Mouse (Mus musculus): Measurements from ENCODE around the gene Ern1. TPM values are rescaled to one million over a fixed set of nuclear protein-coding genes. Genes with fewer than 3 reads are reported as not detected.

Gene Ern1
- polyA plus RNA-seq (2014; fragmentation: Illumina TruSeq; extraction: RNeasy Lipid Tissue Mini Kit (QIAGEN cat#74804); ENCODE audit: low read depth, low replicate concordance), result 44.1 TPM

DNA sequence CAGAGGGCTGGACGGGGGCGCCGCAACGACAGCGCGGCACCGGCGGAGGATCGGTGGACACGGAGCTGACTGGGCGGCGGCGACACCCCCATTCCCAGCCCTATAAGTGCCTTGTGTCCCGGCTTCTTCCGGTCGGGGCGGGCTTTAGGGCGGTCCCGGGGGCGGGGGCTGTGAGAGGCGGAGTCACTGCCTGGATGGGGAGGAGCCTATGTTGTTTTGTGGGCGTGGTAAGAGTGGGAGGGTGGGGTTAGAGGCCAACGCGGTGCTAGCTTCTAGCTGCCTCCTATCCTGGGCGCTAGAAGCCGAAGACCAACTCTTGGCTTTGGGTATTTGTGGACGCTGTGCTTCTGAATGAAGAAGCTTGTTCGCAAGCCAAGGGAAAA, at the start of gene Ern1:
Gene Ern1, minus strand, starts transcription at position 120 of the 383 bp plus-strand sequence.

DNA sequence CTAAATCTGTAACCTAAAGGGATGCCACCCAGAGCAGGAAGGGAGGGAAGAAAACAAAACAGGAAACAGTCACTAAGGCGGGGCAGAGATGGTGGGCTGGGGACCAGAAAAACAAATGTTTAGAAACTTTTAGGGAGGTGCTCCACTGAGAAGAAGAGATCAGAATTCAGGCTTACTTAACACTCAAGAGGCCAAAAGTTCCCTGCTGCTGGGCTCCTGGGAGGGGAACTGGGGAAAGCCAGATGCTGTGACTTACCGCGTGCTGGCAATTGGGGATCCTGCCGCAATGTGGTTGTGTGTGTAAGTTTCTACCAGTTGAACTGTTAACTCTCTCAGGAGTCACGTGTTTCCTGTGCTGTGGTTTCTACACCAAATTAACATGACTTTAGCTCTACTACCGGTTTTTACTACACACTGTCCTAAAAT, 99.8 kb downstream of the Ern1 start, which contains the start of gene Icam2:
Gene Icam2, minus strand, starts transcription at position 285 of the 426 bp plus-strand sequence.

DNA sequence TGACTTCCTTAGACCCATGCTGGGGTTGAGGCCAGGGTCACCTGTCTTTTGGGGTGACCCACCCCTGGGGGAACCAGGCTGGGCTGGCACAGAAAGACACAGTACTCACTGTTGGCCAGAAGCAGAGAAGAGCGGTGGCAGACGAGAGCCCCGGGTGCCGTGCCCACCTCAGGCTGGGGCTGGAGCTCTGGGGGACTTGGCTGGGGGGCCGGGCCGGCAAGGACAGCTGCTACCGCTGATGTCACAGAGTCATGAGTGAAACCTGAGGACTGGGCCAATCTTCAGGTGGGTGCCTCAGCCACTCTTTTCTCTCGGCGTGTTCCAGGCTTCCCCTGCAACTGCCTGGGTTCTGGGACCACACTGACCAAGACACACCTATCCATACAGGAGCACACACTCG, 122.3 kb downstream of the Ern1 start, which contains the start of gene Prr29:
Gene Prr29, plus strand, starts transcription at position 107 of the 400 bp plus-strand sequence.

DNA sequence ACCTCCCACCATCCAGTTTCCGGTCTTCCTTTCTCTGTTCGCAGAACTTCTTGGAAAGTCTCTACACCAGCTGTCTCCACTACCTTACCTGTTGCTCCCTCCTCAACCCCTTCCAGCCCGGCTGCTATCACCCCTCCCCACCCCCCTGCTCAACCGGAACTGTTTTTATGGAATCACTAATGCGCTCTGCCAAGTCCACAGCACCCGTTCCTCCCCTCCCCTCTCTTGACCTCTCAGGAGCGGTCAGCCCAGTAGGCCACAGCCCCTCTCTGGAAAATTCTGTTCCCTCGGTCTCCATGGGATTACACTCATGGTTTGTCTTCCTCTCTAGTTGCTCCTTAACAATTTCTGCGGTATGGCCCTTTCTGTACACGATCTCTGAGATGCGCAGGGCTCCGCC, 134.5 kb downstream of the Ern1 start, which contains the start of gene Scn4a:
Gene Scn4a, minus strand, starts transcription at position 101 of the 400 bp plus-strand sequence.

Other genes with a start within 250 kb of the Ern1 start
- gene Ftsj3, start 231.8 kb downstream of the Ern1 start, polyA plus RNA-seq (2014; fragmentation: Illumina TruSeq; extraction: RNeasy Lipid Tissue Mini Kit (QIAGEN cat#74804); ENCODE audit: low read depth, low replicate concordance), result 37.5 TPM
- 123 TPM for gene Psmc5, start 231.7 kb downstream of the Ern1 start, polyA plus RNA-seq (2014; fragmentation: Illumina TruSeq; extraction: RNeasy Lipid Tissue Mini Kit (QIAGEN cat#74804); ENCODE audit: low read depth, low replicate concordance)
- 55.6 TPM for gene Smarcd2, start 214.9 kb downstream of the Ern1 start, polyA plus RNA-seq (2014; fragmentation: Illumina TruSeq; extraction: RNeasy Lipid Tissue Mini Kit (QIAGEN cat#74804); ENCODE audit: low read depth, low replicate concordance)
- 2.4 TPM for gene Tcam1, start 211.2 kb downstream of the Ern1 start, polyA plus RNA-seq (2014; fragmentation: Illumina TruSeq; extraction: RNeasy Lipid Tissue Mini Kit (QIAGEN cat#74804); ENCODE audit: low read depth, low replicate concordance)
- gene Gh, start 186.0 kb downstream of the Ern1 start, polyA plus RNA-seq (2014; fragmentation: Illumina TruSeq; extraction: RNeasy Lipid Tissue Mini Kit (QIAGEN cat#74804); ENCODE audit: low read depth, low replicate concordance), result not detected
- 0.97 TPM for gene Cd79b, start 173.1 kb downstream of the Ern1 start, polyA plus RNA-seq (2014; fragmentation: Illumina TruSeq; extraction: RNeasy Lipid Tissue Mini Kit (QIAGEN cat#74804); ENCODE audit: low read depth, low replicate concordance)
- 0.22 TPM for gene Scn4a, start 134.6 kb downstream of the Ern1 start, polyA plus RNA-seq (2014; fragmentation: Illumina TruSeq; extraction: RNeasy Lipid Tissue Mini Kit (QIAGEN cat#74804); ENCODE audit: low read depth, low replicate concordance)
- gene Prr29, start 122.4 kb downstream of the Ern1 start, polyA plus RNA-seq (2014; fragmentation: Illumina TruSeq; extraction: RNeasy Lipid Tissue Mini Kit (QIAGEN cat#74804); ENCODE audit: low read depth, low replicate concordance), result 5.2 TPM
- 16.0 TPM for gene Icam2, start 99.8 kb downstream of the Ern1 start, polyA plus RNA-seq (2014; fragmentation: Illumina TruSeq; extraction: RNeasy Lipid Tissue Mini Kit (QIAGEN cat#74804); ENCODE audit: low read depth, low replicate concordance)
- gene Tex2, start 125.6 kb upstream of the Ern1 start, polyA plus RNA-seq (2014; fragmentation: Illumina TruSeq; extraction: RNeasy Lipid Tissue Mini Kit (QIAGEN cat#74804); ENCODE audit: low read depth, low replicate concordance), result 35.8 TPM